Mouse (Mus musculus) myocyte (in vitro differentiated cells): ENCODE results near the gene Col5a2. TPM values are rescaled to one million over a fixed set of nuclear protein-coding genes. Genes with fewer than 3 reads are reported as not detected.
"Not testable (repeated sequence)": the region's sequence is repeated elsewhere in the genome, so short reads cannot be mapped to it uniquely, and the experiment has no call there.

Experiments used
- H3K27me3 ChIP-seq: one replicate; pipeline ENCODE4 v1.6.1; 2011; ENCODE audit not compliant: control insufficient read depth, insufficient read depth, insufficient read length
- H3K36me3 ChIP-seq: one replicate; pipeline ENCODE4 v1.6.1; 2011; ENCODE audit not compliant: control insufficient read depth, insufficient read depth
- H3K4me2 ChIP-seq: one replicate; pipeline ENCODE4 v1.6.1; 2011; ENCODE audit warnings: low read depth, control low read depth
- H3K4me3 ChIP-seq: one replicate; pipeline ENCODE4 v1.5.1; 2011; ENCODE audit warnings: mild to moderate bottlenecking, control low read depth, moderate library complexity
- H3K79me2 ChIP-seq: one replicate; pipeline ENCODE4 v1.6.1; 2011; ENCODE audit not compliant: control insufficient read depth, insufficient read depth
- H3ac ChIP-seq: one replicate; pipeline ENCODE4 v1.6.1; 2011; ENCODE audit not compliant: control insufficient read depth, insufficient read length
- CEBPB ChIP-seq: IDR thresholded peaks from 2 replicates; pipeline ENCODE4 v1.6.1; 2011; ENCODE audit warnings: mild to moderate bottlenecking, moderate library complexity; ENCODE audit not compliant: poor library complexity, insufficient read depth, severe bottlenecking
- E2F4 ChIP-seq: IDR thresholded peaks from one replicate; pipeline ENCODE4 v1.6.1; 2011; ENCODE audit warnings: mild to moderate bottlenecking, control low read depth, moderate library complexity; ENCODE audit not compliant: insufficient read depth
- MAX ChIP-seq: IDR thresholded peaks from one replicate; pipeline ENCODE4 v1.6.1; 2011; ENCODE audit warnings: low read depth, mild to moderate bottlenecking, control low read depth
- MYOD1 ChIP-seq, 3 experiments: IDR thresholded peaks; one replicate each; pipeline ENCODE4 v1.6.1; 2011; ENCODE audit warnings: control low read depth in 2 of 3, low read depth in 2 of 3, mild to moderate bottlenecking in 2 of 3, moderate library complexity in 1 of 3; ENCODE audit not compliant: insufficient read length in 2 of 3, control insufficient read depth in 1 of 3
- MYOG ChIP-seq, 3 experiments: IDR thresholded peaks; one replicate each; pipeline ENCODE4 v1.6.1; 2011; ENCODE audit warnings: control low read depth in 2 of 3, low read depth in 2 of 3, mild to moderate bottlenecking in 2 of 3; ENCODE audit not compliant: insufficient read length in 2 of 3, control insufficient read depth in 1 of 3, insufficient read depth in 1 of 3
- POLR2A ChIP-seq: IDR thresholded peaks from one replicate; pipeline ENCODE4 v1.6.1; 2011; ENCODE audit warnings: low read depth, mild to moderate bottlenecking, control low read depth, moderate library complexity; ENCODE audit not compliant: insufficient read length
- POLR2AphosphoS2 ChIP-seq: IDR thresholded peaks from one replicate; pipeline ENCODE4 v1.6.1; 2011; ENCODE audit warnings: low read depth, control low read depth; ENCODE audit not compliant: insufficient read length
- REST ChIP-seq: IDR thresholded peaks from one replicate; pipeline ENCODE4 v1.6.1; 2011; ENCODE audit warnings: mild to moderate bottlenecking, control low read depth, moderate library complexity; ENCODE audit not compliant: insufficient read depth, insufficient read length
- SRF ChIP-seq: IDR thresholded peaks from one replicate; pipeline ENCODE4 v1.6.1; 2011; ENCODE audit warnings: low read depth; ENCODE audit not compliant: control insufficient read depth, insufficient read length
- TCF12 ChIP-seq: IDR thresholded peaks from one replicate; pipeline ENCODE4 v1.6.1; 2011; ENCODE audit warnings: mild to moderate bottlenecking, control low read depth; ENCODE audit not compliant: poor library complexity, insufficient read depth, severe bottlenecking
- TCF3 ChIP-seq: IDR thresholded peaks from one replicate; pipeline ENCODE4 v1.6.1; 2011; ENCODE audit warnings: low read depth, control low read depth; ENCODE audit not compliant: insufficient read length
- USF1 ChIP-seq: IDR thresholded peaks from one replicate; pipeline ENCODE4 v1.6.1; 2011; ENCODE audit warnings: low read depth, mild to moderate bottlenecking, control low read depth, moderate library complexity
- polyA plus RNA-seq: library from polyadenylated mRNA; unstranded; fragments of >200 nt; fragmentation: generic; extraction: Trizol; gene quantifications from one replicate; pipeline ENCODE4 v1.2.1, GENCODE M21; 2012; ENCODE audit warnings: missing spikeins

The Col5a2 gene
- polyA plus RNA-seq, 1 experiment = 115 TPM

DNA sequence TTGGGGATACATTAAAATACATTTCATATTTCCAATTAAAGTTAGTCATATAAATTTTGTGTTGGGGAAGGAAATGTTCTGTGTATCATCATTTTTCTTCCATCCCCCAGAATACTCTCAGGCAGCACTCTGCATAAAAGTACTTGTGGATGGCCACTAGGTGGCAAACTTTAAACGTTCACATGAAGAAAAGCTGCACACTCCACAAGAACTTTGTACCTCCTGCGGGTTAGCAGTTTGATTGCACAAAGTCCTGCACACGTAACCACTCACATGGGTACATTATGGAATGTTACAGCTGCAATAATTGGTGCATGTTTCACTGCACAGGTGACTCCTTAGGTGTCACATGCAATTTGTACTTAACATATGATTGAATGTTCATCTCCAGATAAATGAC is 71.2 kb downstream of the Col5a2 start:
- no peak overlapping the region for H3K4me2 ChIP-seq
- no peak for TF ChIP-seq REST
- TF ChIP-seq USF1 = no peak
- TF ChIP-seq MYOD1 (IDR thresholded peaks at IDR 0.05; ENCODE audit: control insufficient read depth in 1 of 3, insufficient read length in 2 of 3, low read depth in 2 of 3) = no peak
- TF ChIP-seq TCF12 = no peak
- TF ChIP-seq POLR2A = no peak
- no peak for TF ChIP-seq POLR2AphosphoS2
- TF ChIP-seq TCF3 = no peak
- no peak for TF ChIP-seq E2F4
- TF ChIP-seq CEBPB = no peak
- no peak for TF ChIP-seq SRF
- no peak for TF ChIP-seq MAX
- TF ChIP-seq MYOG (IDR thresholded peaks at IDR 0.05; ENCODE audit: control insufficient read depth in 1 of 3, insufficient read depth in 1 of 3, insufficient read length in 2 of 3, low read depth in 2 of 3) = no peak
- no peaks in the 10 kb centered on the region for H3K27me3 ChIP-seq
- no peak overlapping the region for H3K4me3 ChIP-seq
- no peaks in the 10 kb centered on the region for H3K79me2 ChIP-seq
- no peak overlapping the region for H3ac ChIP-seq
- peaks cover 53% of the 10 kb centered on the region for H3K36me3 ChIP-seq

DNA sequence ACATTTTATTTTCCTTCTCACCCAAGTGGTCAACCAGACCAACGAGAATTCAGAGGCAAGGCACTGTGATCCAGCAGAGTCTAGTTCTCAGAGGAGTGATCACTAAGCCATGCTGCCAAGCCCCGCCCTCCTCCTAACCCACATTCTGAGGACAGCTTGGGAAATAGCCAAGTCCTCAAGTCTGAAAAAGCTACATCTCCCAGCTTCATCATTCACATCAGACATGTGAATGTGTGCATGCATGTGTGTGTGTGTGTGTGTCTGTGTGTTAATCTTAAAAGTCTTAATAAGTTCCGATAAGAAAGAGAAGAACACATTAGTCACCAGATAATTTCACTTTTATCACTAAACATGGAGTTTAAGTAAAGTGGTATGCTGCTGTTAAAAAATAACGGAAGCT is 72.6 kb downstream of the Col5a2 start:
- Histone ChIP-seq H3ac (no peak overlapping the region), H3K4me2 (no peak overlapping the region), H3K27me3 (no peaks in the 10 kb centered on the region), H3K36me3 (peaks cover 57% of the 10 kb centered on the region), H3K79me2 (no peaks in the 10 kb centered on the region), H3K4me3 (no peak overlapping the region)
- no peak for TF ChIP-seq CEBPB
- TF ChIP-seq TCF3 = no peak
- no peak for TF ChIP-seq MAX
- TF ChIP-seq REST = no peak
- TF ChIP-seq SRF = no peak
- TF ChIP-seq MYOG (IDR thresholded peaks at IDR 0.05; ENCODE audit: control insufficient read depth in 1 of 3, insufficient read depth in 1 of 3, insufficient read length in 2 of 3, low read depth in 2 of 3) = no peak
- TF ChIP-seq MYOD1 (IDR thresholded peaks at IDR 0.05; ENCODE audit: control insufficient read depth in 1 of 3, insufficient read length in 2 of 3, low read depth in 2 of 3) = no peak
- no peak for TF ChIP-seq TCF12
- TF ChIP-seq POLR2A = no peak
- TF ChIP-seq E2F4 = no peak

DNA sequence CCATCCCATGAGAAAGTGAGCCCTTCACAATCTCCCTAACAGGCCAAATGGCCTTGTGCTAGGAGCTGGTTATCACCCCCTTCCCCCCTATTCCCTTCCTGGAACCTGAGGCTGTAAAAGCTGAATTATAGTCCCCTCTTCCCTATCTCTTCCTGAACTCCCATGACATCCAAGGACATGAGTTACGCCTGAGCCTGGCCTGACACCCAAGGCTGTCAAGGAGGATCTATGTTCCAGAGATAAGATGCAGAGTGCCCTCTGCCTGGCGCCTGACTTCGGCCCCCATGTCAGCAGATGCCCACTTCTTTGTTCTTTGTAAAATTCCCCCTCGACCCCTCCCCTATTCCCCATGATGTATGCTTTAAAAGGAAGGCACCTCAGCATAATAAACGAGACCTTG is 73.9 kb downstream of the Col5a2 start:
- peaks cover 48% of the 10 kb centered on the region for H3K36me3 ChIP-seq
- not testable (repeated sequence) for H3K4me2 ChIP-seq, H3ac ChIP-seq, H3K27me3 ChIP-seq, H3K4me3 ChIP-seq, H3K79me2 ChIP-seq

- TF ChIP-seq SRF (no peak), REST (no peak)
- Histone ChIP-seq H3K27me3 (no peaks in the 10 kb centered on the region), H3K4me3 (no peak overlapping the region), H3ac (no peak overlapping the region), H3K4me2 (no peak overlapping the region), H3K36me3 (peaks cover 54% of the 10 kb centered on the region), H3K79me2 (no peaks in the 10 kb centered on the region)
Measured at GRCm38 (mm10) chr1:45423915-45424314, 79.2 kb downstream of the Col5a2 start.

DNA sequence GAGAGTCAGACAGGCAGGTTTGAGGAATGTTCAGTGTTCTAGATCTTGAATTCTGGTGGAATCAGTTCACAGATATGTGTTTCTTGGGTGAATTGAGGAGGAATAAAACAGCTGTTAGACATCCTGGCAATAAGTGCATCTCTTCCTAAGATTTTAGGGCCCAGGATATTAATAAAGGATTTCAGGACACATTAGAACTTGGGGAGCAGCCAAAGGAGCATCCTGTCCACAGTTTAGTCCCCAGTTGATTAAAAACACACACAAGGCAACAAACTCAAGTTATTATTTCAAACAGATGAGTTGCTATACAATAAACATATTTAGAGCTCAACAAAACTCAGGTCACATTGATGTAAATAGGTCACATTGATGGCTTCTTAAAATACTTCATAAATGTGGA is 82.5 kb downstream of the Col5a2 start:
- Histone ChIP-seq H3K4me3 (no peak overlapping the region), H3K4me2 (no peak overlapping the region), H3K36me3 (peaks cover 59% of the 10 kb centered on the region), H3K27me3 (no peaks in the 10 kb centered on the region), H3K79me2 (no peaks in the 10 kb centered on the region), H3ac (no peak overlapping the region)
- TF ChIP-seq TCF3 (no peak), E2F4 (no peak), MAX (no peak), POLR2AphosphoS2 (no peak), REST (no peak), POLR2A (no peak), TCF12 (no peak), USF1 (no peak), MYOD1 (IDR thresholded peaks at IDR 0.05; ENCODE audit: control insufficient read depth in 1 of 3, insufficient read length in 2 of 3, low read depth in 2 of 3) (no peak), SRF (no peak)

GRCm38 (mm10) chr1:45419858-45420257 is 83.2 kb downstream of the Col5a2 start:
- no peaks in the 10 kb centered on the region for H3K27me3 ChIP-seq
- no peak overlapping the region for H3K4me2 ChIP-seq
- no peak overlapping the region for H3ac ChIP-seq
- no peak overlapping the region for H3K4me3 ChIP-seq
- TF ChIP-seq E2F4 (no peak), SRF (no peak), CEBPB (no peak), POLR2AphosphoS2 (no peak), MYOD1 (IDR thresholded peaks at IDR 0.05; ENCODE audit: control insufficient read depth in 1 of 3, insufficient read length in 2 of 3, low read depth in 2 of 3) (no peak), MAX (no peak), TCF12 (no peak), POLR2A (no peak), REST (no peak), USF1 (no peak), MYOG (IDR thresholded peaks at IDR 0.05; ENCODE audit: control insufficient read depth in 1 of 3, insufficient read depth in 1 of 3, insufficient read length in 2 of 3, low read depth in 2 of 3) (no peak), TCF3 (no peak)
- peaks cover 59% of the 10 kb centered on the region for H3K36me3 ChIP-seq
- no peaks in the 10 kb centered on the region for H3K79me2 ChIP-seq
